Mouse (Mus musculus): ENCODE measurements around the gene Cd38.

Gene Cd38

GRCm38 (mm10) chr5:43868253-43868652 lies at the start of gene Cd38:
Gene Cd38 (plus strand): TSS chr5:43868553.
- DNase-seq (ENCODE audit: low spot score) = no peak

GRCm38 (mm10) chr5:43818695-43819094 lies 49.7 kb upstream of the Cd38 start, which contains the start of gene Bst1:
Gene Bst1 (plus strand): TSS chr5:43818885.
- DNase-seq (ENCODE audit: low spot score) = no peak

DNA sequence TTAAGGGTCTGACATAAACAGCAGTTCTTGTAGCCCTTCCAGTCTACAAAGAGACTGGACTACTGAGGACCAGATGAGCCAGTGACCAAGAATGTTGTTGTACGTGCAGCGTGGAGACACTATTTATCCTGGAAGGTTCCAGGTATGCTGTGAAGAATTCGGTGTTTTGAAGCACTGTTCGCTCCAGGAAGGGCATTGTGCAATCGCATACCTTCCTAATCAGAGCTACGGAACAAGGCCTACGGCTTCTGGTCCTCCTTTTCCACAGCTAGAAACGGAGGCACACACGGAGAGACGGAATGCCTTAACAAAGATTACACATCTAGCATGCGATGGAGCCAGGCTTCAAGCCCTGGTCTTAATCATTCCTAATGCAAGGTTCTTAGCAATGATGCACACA lies 47.6 kb upstream of the Cd38 start:
- no peak for DNase-seq (ENCODE audit: low spot score)

DNA sequence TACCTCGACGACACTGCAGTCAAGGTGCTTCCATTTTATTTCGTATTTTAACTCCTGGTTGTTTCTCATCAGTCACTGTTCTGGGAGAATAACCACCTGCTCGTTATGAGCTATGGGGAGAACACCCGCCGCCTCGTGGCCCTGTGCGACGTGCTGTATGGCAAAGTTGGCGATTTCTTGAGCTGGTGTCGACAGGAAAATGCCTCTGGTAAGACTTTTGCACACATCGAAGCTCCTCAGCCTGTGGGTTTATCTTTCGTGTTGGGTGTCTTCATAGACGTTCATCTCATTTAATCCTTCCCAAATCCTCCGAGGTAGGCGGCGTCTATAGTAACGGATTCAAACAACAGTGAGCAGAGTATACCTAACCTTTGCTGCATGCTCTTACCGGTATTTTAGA lies 46.8 kb upstream of the Cd38 start, which contains the start of gene Fbxl5:
Gene Fbxl5, minus strand, starts transcription at position 101 of the 400 bp plus-strand sequence.
- no peak for DNase-seq (ENCODE audit: low spot score)

GRCm38 (mm10) chr5:43822199-43822598 lies 46.2 kb upstream of the Cd38 start:
- no peak for DNase-seq (ENCODE audit: low spot score)

- no peak for DNase-seq (ENCODE audit: low spot score)
Measured at GRCm38 (mm10) chr5:43822824-43823223, 45.5 kb upstream of the Cd38 start.

- DNase-seq (ENCODE audit: low spot score) = no peak
Measured at GRCm38 (mm10) chr5:43824580-43824979, 43.8 kb upstream of the Cd38 start.

DNA sequence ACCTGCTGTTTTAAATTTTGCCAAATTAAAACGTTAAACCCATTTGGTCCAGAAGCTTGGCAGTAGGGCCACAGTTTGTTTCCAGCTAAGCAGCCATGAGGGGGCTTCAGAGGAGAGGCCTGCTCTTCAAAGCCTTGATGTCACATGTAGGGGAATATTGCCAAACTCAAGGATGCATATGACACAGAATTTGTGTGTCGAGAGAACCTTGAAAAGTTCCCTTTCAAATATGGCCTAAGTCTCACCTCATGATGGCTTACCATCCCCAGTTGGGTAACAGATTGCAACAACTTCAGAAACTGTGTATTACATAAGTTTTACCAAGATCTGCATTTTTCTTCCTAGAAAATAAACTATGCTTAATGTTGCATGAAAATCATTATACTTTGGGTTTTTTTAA lies 41.5 kb upstream of the Cd38 start:
- DNase-seq (ENCODE audit: low spot score) = no peak

- DNase-seq (ENCODE audit: low spot score) = no peak
Measured at GRCm38 (mm10) chr5:43827366-43827765, 41.0 kb upstream of the Cd38 start.

- DNase-seq (ENCODE audit: low spot score) = no peak
Measured at GRCm38 (mm10) chr5:43836590-43836989, 31.8 kb upstream of the Cd38 start.

DNA sequence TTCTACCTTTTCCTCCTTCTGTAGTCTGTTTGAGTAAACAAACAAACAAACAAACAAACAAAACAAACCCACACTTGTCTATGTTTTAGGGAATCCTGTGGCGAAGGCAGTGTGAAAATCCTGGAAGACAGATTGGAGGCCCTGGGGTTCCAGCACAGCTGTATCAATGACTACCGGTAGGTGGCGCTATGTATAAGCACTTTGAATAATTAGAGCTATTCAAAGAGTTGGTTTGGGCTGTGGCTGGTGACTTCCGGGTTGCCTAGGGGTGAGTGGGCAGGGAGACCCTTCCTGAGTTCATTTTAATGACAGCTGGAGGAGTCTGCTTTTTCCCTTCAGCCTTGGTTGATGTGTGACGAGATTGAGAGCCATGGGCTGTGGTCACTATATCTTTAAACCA lies 31.0 kb upstream of the Cd38 start:
- DNase-seq (ENCODE audit: low spot score) = peak; percentile 29

DNA sequence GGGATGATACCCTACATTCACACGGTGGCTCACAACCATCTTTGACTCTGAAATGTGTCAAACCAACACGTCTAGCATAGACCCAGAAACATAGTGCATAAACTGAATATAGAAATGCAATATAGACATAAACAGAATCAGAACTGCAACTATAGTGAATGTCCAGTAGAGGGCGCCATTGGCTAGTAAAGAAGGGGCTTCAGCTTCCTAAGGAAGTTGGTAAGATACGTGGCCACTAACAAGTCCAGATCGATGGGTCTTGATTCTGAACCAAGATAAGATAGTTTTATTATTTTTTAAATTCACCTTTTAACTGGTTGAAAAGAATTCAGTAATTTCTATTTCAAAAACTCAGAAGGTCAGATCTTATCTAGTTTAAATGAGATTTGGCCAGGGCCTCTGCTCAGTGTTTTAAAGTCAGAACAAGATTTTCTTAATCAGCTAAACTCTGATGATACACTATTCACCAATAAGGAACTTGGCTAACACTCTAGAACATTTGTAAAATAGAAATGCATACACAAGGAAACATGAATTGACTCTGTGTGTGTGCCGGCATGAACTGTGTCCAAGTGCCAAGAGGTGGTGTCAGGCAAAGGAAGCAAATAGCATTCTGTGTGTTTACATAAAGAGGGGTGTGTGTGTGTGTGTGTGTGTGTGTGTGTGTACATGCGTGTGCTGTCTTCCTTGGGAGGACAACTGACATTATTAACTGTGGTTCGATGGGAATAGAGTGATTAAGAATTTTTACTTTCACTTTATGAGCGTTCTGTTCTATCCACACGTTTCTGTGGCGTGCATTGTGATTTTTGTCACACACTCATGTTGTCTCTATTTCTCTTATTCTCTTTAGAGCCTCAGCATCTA lies 27.0 kb upstream of the Cd38 start:
- DNase-seq (ENCODE audit: low spot score) = peak; percentile 5

- no peak for DNase-seq (ENCODE audit: low spot score)
Measured at GRCm38 (mm10) chr5:43842011-43842285, 26.4 kb upstream of the Cd38 start.

GRCm38 (mm10) chr5:43842576-43843155 lies 25.7 kb upstream of the Cd38 start:
- DNase-seq (ENCODE audit: low spot score) = no peak

GRCm38 (mm10) chr5:43845083-43845482 lies 23.3 kb upstream of the Cd38 start:
- peak; percentile 14 for DNase-seq (ENCODE audit: low spot score)

DNA sequence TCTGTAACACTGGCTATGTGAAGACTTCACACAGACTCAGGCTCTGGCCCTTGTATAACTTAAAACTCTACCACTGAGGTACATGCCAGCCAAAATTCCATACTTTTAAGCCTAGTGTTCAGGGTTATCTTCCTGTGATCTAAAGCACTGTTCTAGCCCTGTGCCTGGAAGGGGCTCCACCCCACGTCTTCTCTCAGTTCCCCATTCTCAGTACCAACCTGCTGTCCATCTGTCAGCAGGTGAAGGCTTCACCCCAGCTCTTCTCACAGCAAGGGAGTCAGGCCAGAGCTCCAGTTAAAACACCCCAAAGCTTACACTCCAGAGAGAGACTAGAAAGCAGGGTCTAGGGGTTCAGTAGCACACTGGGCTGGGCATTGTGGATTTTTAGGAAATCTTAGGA lies 22.7 kb upstream of the Cd38 start:
- no peak for DNase-seq (ENCODE audit: low spot score)

GRCm38 (mm10) chr5:43846227-43846626 lies 22.1 kb upstream of the Cd38 start:
- DNase-seq (ENCODE audit: low spot score) = no peak

- DNase-seq (ENCODE audit: low spot score) = no peak
Measured at GRCm38 (mm10) chr5:43847555-43847954, 20.8 kb upstream of the Cd38 start.

DNA sequence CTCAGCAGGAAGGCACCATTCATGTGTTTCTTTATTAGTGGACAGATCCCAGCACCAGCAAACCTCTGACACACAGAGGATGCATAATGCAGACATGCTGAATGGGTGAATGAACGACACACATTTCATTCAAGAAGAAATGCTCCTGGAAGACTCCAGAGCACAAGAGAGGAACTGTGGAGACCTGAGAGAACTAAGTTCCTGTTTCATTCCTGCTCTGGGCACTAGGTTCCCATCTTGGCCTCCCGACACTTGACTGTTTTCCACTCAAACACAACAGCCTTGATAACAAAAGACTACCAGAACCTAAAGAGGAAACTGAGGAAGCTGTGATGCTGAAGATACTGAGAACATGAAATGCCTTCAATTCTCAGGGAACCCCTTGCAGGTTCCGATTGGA lies 20.1 kb upstream of the Cd38 start:
- no peak for DNase-seq (ENCODE audit: low spot score)

DNA sequence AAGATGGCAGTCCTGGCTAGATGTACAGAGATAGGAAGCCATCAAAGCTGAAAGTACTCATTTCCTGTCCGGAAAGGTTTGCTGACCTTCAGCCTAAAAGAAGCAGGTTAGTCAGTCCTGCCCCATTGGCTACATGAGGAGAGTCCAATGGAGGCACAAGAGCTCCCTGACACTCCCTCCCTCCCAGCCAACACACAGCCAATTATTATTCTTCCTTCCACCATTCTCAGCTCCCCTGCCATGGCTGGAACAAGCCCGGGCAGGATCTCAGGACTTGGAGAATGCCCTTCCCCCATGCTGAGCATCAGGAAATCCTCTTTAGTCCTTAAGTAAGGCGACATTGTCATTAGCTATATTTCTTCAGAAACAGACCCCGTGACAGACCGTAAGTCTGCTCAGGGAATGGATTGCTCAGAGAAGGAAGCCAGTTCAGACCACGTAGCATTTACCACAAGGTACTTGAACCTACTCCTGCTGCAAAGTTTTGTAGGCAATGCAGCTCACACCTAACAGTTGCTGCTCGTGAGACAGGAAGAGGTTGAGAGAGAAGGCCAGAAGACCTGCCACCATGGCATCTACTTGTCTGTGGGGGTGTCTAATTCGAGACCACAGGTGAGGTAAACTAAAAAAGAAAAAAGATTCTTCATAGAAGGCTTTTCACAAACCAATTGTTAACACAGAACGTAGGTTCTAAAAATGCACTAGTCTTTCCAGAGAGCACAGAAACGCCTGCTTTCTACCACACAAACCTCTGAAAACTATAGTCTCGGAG lies 15.1 kb upstream of the Cd38 start:
- no peak for DNase-seq (ENCODE audit: low spot score)

- DNase-seq (ENCODE audit: low spot score) = no peak
Measured at GRCm38 (mm10) chr5:43853868-43854488, 14.4 kb upstream of the Cd38 start.

DNA sequence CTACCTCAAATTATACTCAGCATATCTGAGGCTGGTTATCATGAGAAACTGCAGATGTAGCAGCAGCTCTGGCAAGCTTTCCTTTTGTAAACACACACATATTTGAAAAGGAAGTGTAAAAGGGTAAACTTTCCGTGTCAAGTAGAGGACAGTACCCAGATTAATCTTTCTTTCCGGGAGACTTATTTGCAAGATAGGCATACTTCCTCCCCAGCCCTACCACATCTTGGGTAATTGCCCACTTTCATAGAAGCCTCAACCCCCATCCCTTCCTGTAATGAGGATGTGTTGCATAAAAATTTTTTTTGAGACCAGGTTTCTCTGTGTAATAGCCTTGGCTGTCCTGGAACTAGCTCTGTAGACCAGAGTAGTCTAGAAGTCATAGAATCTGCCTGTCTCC lies 12.6 kb upstream of the Cd38 start:
- DNase-seq (ENCODE audit: low spot score) = no peak

GRCm38 (mm10) chr5:43859663-43860062 lies 8.7 kb upstream of the Cd38 start:
- DNase-seq (ENCODE audit: low spot score) = no peak

All from testis, postnatal 14 days (tissue).